Mouse (Mus musculus) embryo, embryonic 10 days (tissue): ENCODE measurements around the gene Zdhhc9.

ENCODE experiments used
- DNase-seq: peaks from one replicate; pipeline ENCODE4 v3.0.0-alpha.2; 2015; ENCODE audit warnings: low spot score

Zdhhc9 gene

DNA sequence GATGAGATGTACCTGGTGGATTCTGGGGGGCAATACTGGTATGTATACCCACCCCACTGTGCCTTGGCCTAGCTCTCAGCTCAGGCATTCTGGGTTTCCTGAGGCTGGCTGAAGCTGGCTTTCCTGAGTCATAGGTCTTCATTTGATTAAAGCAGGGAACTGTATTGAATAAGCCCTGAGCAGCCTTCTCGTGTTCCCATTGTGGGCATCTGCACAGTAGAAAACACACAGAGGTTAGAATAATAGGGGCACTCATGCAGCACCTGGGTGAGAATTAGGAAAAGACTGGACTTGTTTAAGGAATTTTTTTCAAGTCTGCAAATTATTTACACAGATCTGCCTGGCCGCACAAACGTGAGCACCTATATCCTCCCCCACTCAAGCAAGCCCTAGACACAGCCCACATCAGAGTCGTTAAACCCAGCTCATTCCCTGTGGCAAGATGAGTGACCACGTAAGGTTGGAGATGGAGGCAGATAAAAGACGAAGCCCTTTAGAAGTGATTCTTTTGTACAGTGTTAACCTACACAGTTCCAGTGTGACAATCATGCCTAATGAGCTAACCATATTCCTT, 81.7 kb downstream of the Zdhhc9 start:
- no peak for DNase-seq

DNA sequence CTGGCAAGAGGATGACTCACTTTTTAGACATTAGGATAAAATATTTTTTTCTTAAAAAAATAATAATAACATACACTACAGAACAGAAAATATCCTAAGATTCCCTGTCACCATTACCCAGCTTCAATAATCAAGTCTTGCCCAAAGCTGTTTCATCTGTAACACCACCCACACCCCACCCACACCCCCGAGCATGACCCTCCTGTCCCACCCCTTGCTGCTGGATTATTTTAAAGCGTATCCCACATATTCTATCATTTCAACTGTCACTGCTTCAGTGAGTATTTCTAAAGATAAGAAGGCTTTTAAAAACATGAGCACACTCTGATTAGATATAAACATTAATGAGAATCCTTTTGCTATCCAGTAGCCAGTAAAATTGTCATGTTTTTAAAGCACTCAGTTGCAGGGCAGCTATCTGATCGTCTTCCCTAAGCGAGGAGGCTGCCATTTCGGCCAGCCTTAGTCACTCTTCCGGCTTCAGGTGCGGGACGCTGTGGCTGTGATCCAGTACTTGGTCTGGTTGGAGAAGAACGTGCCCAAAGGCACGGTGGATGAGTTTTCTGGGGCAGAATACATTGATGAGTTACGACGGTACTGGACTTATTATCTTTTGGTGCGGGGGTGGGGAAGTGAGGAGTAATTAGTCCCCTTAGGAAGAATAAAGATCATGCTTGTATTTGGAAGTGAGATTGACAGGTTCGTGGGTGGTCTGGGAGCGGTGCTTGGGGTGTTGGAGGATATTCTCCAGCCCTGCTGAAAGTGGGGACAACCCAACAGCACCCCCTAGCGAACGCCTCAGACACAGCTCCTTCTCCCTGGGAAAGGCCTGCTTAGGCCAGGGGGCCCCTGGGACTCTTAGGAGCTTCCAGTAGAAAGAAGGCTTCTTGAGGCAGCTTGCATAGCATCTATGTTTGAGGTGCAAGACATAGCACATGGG, 84.3 kb downstream of the Zdhhc9 start:
- DNase-seq: peak; percentile 73
